Mouse (Mus musculus) stomach, postnatal 0 days (tissue): ENCODE measurements around the gene Hist2h2bb. TPM values are rescaled to one million over a fixed set of nuclear protein-coding genes. Genes with fewer than 3 reads are reported as not detected.
"Not testable (repeated sequence)": the region's sequence is repeated elsewhere in the genome, so short reads cannot be mapped to it uniquely, and the experiment has no call there.

Experiments used
- ATAC-seq: fragments of 200-750 bp; cut with Nextera tagmentation; 2 replicates; pipeline ENCODE4 v1.8.0; 2017; ENCODE audit not compliant: low FRiP score, low TSS enrichment
- DNase-seq: peaks from one replicate; pipeline ENCODE4 v3.0.0-alpha.2; 2016; ENCODE audit warnings: low spot score
- H3K27ac ChIP-seq: fragments of 300-500 bp; sonication (generic); replicated peaks from 2 replicates; pipeline ENCODE4 v1.5.1; 2014; ENCODE audit warnings: mild to moderate bottlenecking, control low read depth
- H3K27me3 ChIP-seq: fragments of 300-500 bp; sonication (generic); 2 replicates; pipeline ENCODE4 v1.6.1; 2014; ENCODE audit warnings: low read length; ENCODE audit not compliant: control insufficient read depth, insufficient read depth
- H3K36me3 ChIP-seq: fragments of 300-500 bp; sonication (generic); 2 replicates; pipeline ENCODE4 v1.6.1; 2014; ENCODE audit warnings: low read length, mixed read lengths; ENCODE audit not compliant: control insufficient read depth, insufficient read depth
- H3K4me1 ChIP-seq: fragments of 300-500 bp; sonication (generic); replicated peaks from 2 replicates; pipeline ENCODE4 v1.6.1; 2014; ENCODE audit warnings: antibody characterized with exemption; ENCODE audit not compliant: control insufficient read depth, insufficient read depth
- H3K4me2 ChIP-seq: fragments of 300-500 bp; sonication (generic); replicated peaks from 2 replicates; pipeline ENCODE4 v1.6.1; 2014; ENCODE audit warnings: low read depth, mild to moderate bottlenecking, control low read depth, moderate library complexity
- H3K4me3 ChIP-seq: fragments of 300-500 bp; sonication (generic); 2 replicates; pipeline ENCODE4 v1.5.1; 2014; ENCODE audit warnings: low read depth, low read length, control low read depth
- H3K9ac ChIP-seq: fragments of 300-500 bp; sonication (generic); 2 replicates; pipeline ENCODE4 v1.6.1; 2014; ENCODE audit warnings: mild to moderate bottlenecking, low read length, control low read depth, mixed read lengths
- H3K9me3 ChIP-seq: fragments of 300-500 bp; sonication (generic); 2 replicates; pipeline ENCODE4 v1.6.1; 2016; ENCODE audit warnings: low read length; ENCODE audit not compliant: control insufficient read depth
- CTCF ChIP-seq: IDR thresholded peaks from 2 replicates; pipeline ENCODE4 v1.5.1; 2016; ENCODE audit warnings: antibody characterized with exemption, low read depth, mild to moderate bottlenecking, moderate library complexity
- EP300 ChIP-seq: optimal IDR thresholded peaks from 2 replicates; pipeline ENCODE3; 2016; ENCODE audit warnings: antibody characterized with exemption
- WGBS: fragments of 180-500 bp; shearing (Covaris S2); extraction: QIAGEN DNeasy Blood & Tissue Kit; methylation state at CpG from one replicate; pipeline ENCODE4 v1.1.7; 2014; 5-methylcytosine and 5-hydroxymethylcytosine counted together
- polyA plus RNA-seq: library from polyadenylated mRNA; unstranded; fragments of >200 nt; fragmentation: Nextera tagmentation; extraction: Ambion mirVana; gene quantifications from 2 replicates; pipeline ENCODE4 v1.2.1, GENCODE M21; 2015

Hist2h2bb gene
- polyA plus RNA-seq, 1 experiment from 2014 or later: 5.5 TPM

- H3K4me1 ChIP-seq: no peaks in the 10 kb centered on the region
- WGBS: 65% methylated on average over 6 of the region's 6 CpGs
- H3K4me2 ChIP-seq: no peak overlapping the region
- ATAC-seq (no peak), DNase-seq (no peak)
- TF ChIP-seq CTCF (no peak), EP300 (no peak)
- no peak overlapping the region for H3K9ac ChIP-seq
- no peaks in the 10 kb centered on the region for H3K9me3 ChIP-seq
- H3K4me3 ChIP-seq: no peak overlapping the region
- no peaks in the 10 kb centered on the region for H3K36me3 ChIP-seq
- no peaks in the 10 kb centered on the region for H3K27me3 ChIP-seq
- no peak overlapping the region for H3K27ac ChIP-seq
Measured at GRCm38 (mm10) chr3:96280660-96281059, 11.1 kb downstream of the Hist2h2bb start.

- Histone ChIP-seq H3K4me2 (no peak overlapping the region), H3K4me3 (no peak overlapping the region), H3K9me3 (no peaks in the 10 kb centered on the region), H3K27me3 (no peaks in the 10 kb centered on the region), H3K27ac (no peak overlapping the region), H3K4me1 (no peaks in the 10 kb centered on the region), H3K9ac (no peak overlapping the region), H3K36me3 (no peaks in the 10 kb centered on the region)
- 10% methylated on average over 4 of the region's 4 CpGs for WGBS
- DNase-seq: no peak
- no peak for ATAC-seq
- TF ChIP-seq CTCF (peak; percentile 75), EP300 (no peak)
Measured at GRCm38 (mm10) chr3:96284457-96284856, 14.9 kb downstream of the Hist2h2bb start.

GRCm38 (mm10) chr3:96287334-96287733 lies 17.8 kb downstream of the Hist2h2bb start:
- peak; percentile 85; the same call in 1 of the 2 replicates for TF ChIP-seq CTCF
- H3K9me3 ChIP-seq, H3K4me2 ChIP-seq, H3K4me1 ChIP-seq, H3K9ac ChIP-seq, H3K4me3 ChIP-seq, DNase-seq, H3K36me3 ChIP-seq, H3K27me3 ChIP-seq, H3K27ac ChIP-seq, ATAC-seq: not testable (repeated sequence)
- WGBS: 86% methylated on average over 11 of the region's 11 CpGs

- Histone ChIP-seq H3K27me3 (no peaks in the 10 kb centered on the region), H3K36me3 (no peaks in the 10 kb centered on the region), H3K4me1 (no peaks in the 10 kb centered on the region), H3K9ac (no peak overlapping the region), H3K27ac (no peak overlapping the region), H3K4me2 (no peak overlapping the region), H3K9me3 (no peaks in the 10 kb centered on the region), H3K4me3 (no peak overlapping the region)
- 71% methylated on average over 3 of the region's 3 CpGs for WGBS
- ATAC-seq: no peak
- TF ChIP-seq CTCF (no peak), EP300 (no peak)
- no peak for DNase-seq
Measured at GRCm38 (mm10) chr3:96289201-96289600, 19.6 kb downstream of the Hist2h2bb start.

- not testable (repeated sequence) for H3K9me3 ChIP-seq, H3K9ac ChIP-seq, H3K36me3 ChIP-seq, H3K27ac ChIP-seq, H3K4me1 ChIP-seq, H3K27me3 ChIP-seq, ATAC-seq, H3K4me2 ChIP-seq, DNase-seq, H3K4me3 ChIP-seq
- WGBS: 92% methylated on average over 3 of the region's 3 CpGs
Measured at GRCm38 (mm10) chr3:96290727-96291126, 21.2 kb downstream of the Hist2h2bb start.

- no peak overlapping the region for H3K4me2 ChIP-seq
- H3K4me3 ChIP-seq: no peak overlapping the region
- DNase-seq: no peak
- TF ChIP-seq EP300 (no peak), CTCF (no peak)
- no peak overlapping the region for H3K9ac ChIP-seq
- WGBS: 64% methylated on average over 6 of the region's 6 CpGs
- no peaks in the 10 kb centered on the region for H3K4me1 ChIP-seq
- H3K9me3 ChIP-seq: no peaks in the 10 kb centered on the region
- no peaks in the 10 kb centered on the region for H3K36me3 ChIP-seq
- no peaks in the 10 kb centered on the region for H3K27me3 ChIP-seq
- H3K27ac ChIP-seq: no peak overlapping the region
- ATAC-seq: no peak
Measured at GRCm38 (mm10) chr3:96292641-96293040, 23.1 kb downstream of the Hist2h2bb start.

GRCm38 (mm10) chr3:96293368-96293767 lies 23.8 kb downstream of the Hist2h2bb start:
- Histone ChIP-seq H3K27me3 (no peaks in the 10 kb centered on the region), H3K9ac (no peak overlapping the region), H3K27ac (no peak overlapping the region), H3K4me2 (no peak overlapping the region), H3K9me3 (no peaks in the 10 kb centered on the region), H3K36me3 (no peaks in the 10 kb centered on the region), H3K4me3 (no peak overlapping the region), H3K4me1 (no peaks in the 10 kb centered on the region)
- TF ChIP-seq CTCF (no peak), EP300 (no peak)
- DNase-seq (no peak), ATAC-seq (no peak)
- WGBS: 48% methylated on average over 5 of the region's 5 CpGs
